Mouse (Mus musculus) lung, embryonic 16.5 days (tissue): Measurements from ENCODE around the gene Usp42. TPM values are rescaled to one million over a fixed set of nuclear protein-coding genes. Genes with fewer than 3 reads are reported as not detected.
A peak's percentile ranks its signal among the peaks of the same experiment; 100 is the strongest.

Experiments
- ATAC-seq: fragments of 200-750 bp; cut with Nextera tagmentation; 2 replicates; pipeline ENCODE4 v1.8.0; 2017; ENCODE audit warnings: low read depth, mild to moderate bottlenecking, moderate library complexity
- H3K27ac ChIP-seq: fragments of 300-500 bp; sonication (generic); 2 replicates; pipeline ENCODE4 v1.5.1; 2014; ENCODE audit warnings: mild to moderate bottlenecking, control low read depth, low read length
- H3K27me3 ChIP-seq: fragments of 300-500 bp; sonication (generic); 2 replicates; pipeline ENCODE4 v1.6.1; 2014; ENCODE audit warnings: low read depth, low read length, mixed read lengths; ENCODE audit not compliant: control insufficient read depth, insufficient read depth
- H3K36me3 ChIP-seq: fragments of 300-500 bp; sonication (generic); 2 replicates; pipeline ENCODE4 v1.6.1; 2014; ENCODE audit warnings: low read length; ENCODE audit not compliant: control insufficient read depth, insufficient read depth
- H3K4me1 ChIP-seq: fragments of 300-500 bp; sonication (generic); replicated peaks from 2 replicates; pipeline ENCODE4 v1.6.1; 2014; ENCODE audit warnings: low read length, mixed read lengths; ENCODE audit not compliant: control insufficient read depth, insufficient read depth
- H3K4me2 ChIP-seq: fragments of 300-500 bp; sonication (generic); 2 replicates; pipeline ENCODE4 v1.6.1; 2014; ENCODE audit warnings: low read depth, low read length, control low read depth
- H3K4me3 ChIP-seq: fragments of 300-500 bp; sonication (generic); 2 replicates; pipeline ENCODE4 v1.5.1; 2014; ENCODE audit warnings: mild to moderate bottlenecking, low read length, control low read depth
- H3K9ac ChIP-seq: fragments of 300-500 bp; sonication (generic); 2 replicates; pipeline ENCODE4 v1.6.1; 2014; ENCODE audit warnings: low read length, control low read depth
- H3K9me3 ChIP-seq: fragments of 300-500 bp; sonication (generic); 2 replicates; pipeline ENCODE4 v1.6.1; 2016; ENCODE audit warnings: low read length; ENCODE audit not compliant: control insufficient read depth
- WGBS: fragments of 180-500 bp; shearing (Covaris S2); extraction: QIAGEN DNeasy Blood & Tissue Kit; methylation state at CpG from one replicate; pipeline ENCODE4 v1.1.7; 2014; 5-methylcytosine and 5-hydroxymethylcytosine counted together
- polyA plus RNA-seq: library from polyadenylated mRNA; unstranded; fragments of >200 nt; fragmentation: Nextera tagmentation; extraction: Ambion mirVana; gene quantifications from 2 replicates; pipeline ENCODE4 v1.2.1, GENCODE M21; 2015

The Usp42 gene
- polyA plus RNA-seq, 1 experiment from 2014 or later = 14.7 TPM

- Histone ChIP-seq H3K27me3 (no peaks in the 10 kb centered on the region), H3K27ac (no peak overlapping the region), H3K9me3 (no peaks in the 10 kb centered on the region), H3K4me3 (no peak overlapping the region), H3K4me2 (no peak overlapping the region), H3K36me3 (peaks cover 25% of the 10 kb centered on the region), H3K9ac (no peak overlapping the region), H3K4me1 (no peaks in the 10 kb centered on the region)
- no peak for ATAC-seq
- 86% methylated on average over 4 of the region's 4 CpGs for WGBS
Measured at GRCm38 (mm10) chr5:143698454-143698853, 33.6 kb downstream of the Usp42 start.

GRCm38 (mm10) chr5:143696323-143696722, 35.8 kb downstream of the Usp42 start:
- Histone ChIP-seq H3K27me3 (no peaks in the 10 kb centered on the region), H3K4me1 (no peaks in the 10 kb centered on the region), H3K27ac (no peak overlapping the region), H3K9ac (no peak overlapping the region), H3K4me2 (no peak overlapping the region), H3K4me3 (no peak overlapping the region), H3K9me3 (no peaks in the 10 kb centered on the region), H3K36me3 (peaks cover 16% of the 10 kb centered on the region; the same call in 1 of the 2 replicates)
- peak; percentile 67 for ATAC-seq
- WGBS = 60% methylated on average over 3 of the region's 3 CpGs

GRCm38 (mm10) chr5:143690926-143691325, 41.2 kb downstream of the Usp42 start:
- H3K27me3 ChIP-seq = no peaks in the 10 kb centered on the region
- H3K9me3 ChIP-seq = no peaks in the 10 kb centered on the region
- H3K4me1 ChIP-seq = no peaks in the 10 kb centered on the region
- no peak overlapping the region for H3K4me2 ChIP-seq
- peaks cover 16% of the 10 kb centered on the region for H3K36me3 ChIP-seq
- 82% methylated on average over 5 of the region's 5 CpGs for WGBS
- no peak overlapping the region for H3K9ac ChIP-seq
- ATAC-seq = no peak
- H3K27ac ChIP-seq = no peak overlapping the region
- no peak overlapping the region for H3K4me3 ChIP-seq

GRCm38 (mm10) chr5:143690392-143690791, 41.7 kb downstream of the Usp42 start:
- Histone ChIP-seq H3K4me3 (no peak overlapping the region), H3K27ac (no peak overlapping the region), H3K4me2 (no peak overlapping the region), H3K27me3 (no peaks in the 10 kb centered on the region), H3K9me3 (no peaks in the 10 kb centered on the region), H3K4me1 (no peaks in the 10 kb centered on the region), H3K36me3 (peaks cover 16% of the 10 kb centered on the region), H3K9ac (no peak overlapping the region)
- ATAC-seq = no peak
- 84% methylated on average over 9 of the region's 9 CpGs for WGBS

GRCm38 (mm10) chr5:143687589-143687988, 44.5 kb downstream of the Usp42 start:
- Histone ChIP-seq H3K9ac (no peak overlapping the region), H3K27me3 (no peaks in the 10 kb centered on the region), H3K27ac (no peak overlapping the region), H3K9me3 (no peaks in the 10 kb centered on the region), H3K36me3 (peaks cover 16% of the 10 kb centered on the region), H3K4me1 (peaks cover 4% of the 10 kb centered on the region; the same call in 1 of the 2 replicates), H3K4me3 (no peak overlapping the region), H3K4me2 (no peak overlapping the region)
- 85% methylated on average over 3 of the region's 3 CpGs for WGBS
- ATAC-seq = no peak

- no peaks in the 10 kb centered on the region for H3K9me3 ChIP-seq
- WGBS = 88% methylated on average over 3 of the region's 3 CpGs
- H3K4me3 ChIP-seq = no peak overlapping the region
- ATAC-seq = no peak
- H3K27ac ChIP-seq = no peak overlapping the region
- no peaks in the 10 kb centered on the region for H3K27me3 ChIP-seq
- H3K36me3 ChIP-seq = peaks cover 14% of the 10 kb centered on the region
- H3K4me1 ChIP-seq = peaks cover 4% of the 10 kb centered on the region; the same call in 1 of the 2 replicates
- no peak overlapping the region for H3K4me2 ChIP-seq
- no peak overlapping the region for H3K9ac ChIP-seq
Measured at GRCm38 (mm10) chr5:143686456-143686855, 45.6 kb downstream of the Usp42 start.

- Histone ChIP-seq H3K9ac (no peak overlapping the region), H3K27me3 (no peaks in the 10 kb centered on the region), H3K27ac (no peak overlapping the region), H3K36me3 (peaks cover 14% of the 10 kb centered on the region), H3K4me1 (peaks cover 4% of the 10 kb centered on the region; the same call in 1 of the 2 replicates), H3K9me3 (no peaks in the 10 kb centered on the region), H3K4me2 (no peak overlapping the region), H3K4me3 (no peak overlapping the region)
- ATAC-seq = no peak
- WGBS = 59% methylated on average over 8 of the region's 8 CpGs
Measured at GRCm38 (mm10) chr5:143684911-143685390, 47.1 kb downstream of the Usp42 start.

- WGBS = 57% methylated on average over 6 of the region's 6 CpGs
- Histone ChIP-seq H3K36me3 (peaks cover 11% of the 10 kb centered on the region), H3K27me3 (no peaks in the 10 kb centered on the region), H3K4me3 (no peak overlapping the region), H3K9me3 (no peaks in the 10 kb centered on the region), H3K9ac (no peak overlapping the region), H3K4me2 (no peak overlapping the region), H3K4me1 (peaks cover 8% of the 10 kb centered on the region; the same call in 1 of the 2 replicates), H3K27ac (no peak overlapping the region)
- ATAC-seq = no peak
Measured at GRCm38 (mm10) chr5:143683696-143684095, 48.4 kb downstream of the Usp42 start.

GRCm38 (mm10) chr5:143679654-143680053, 52.4 kb downstream of the Usp42 start:
- Histone ChIP-seq H3K9me3 (no peaks in the 10 kb centered on the region), H3K4me1 (peaks cover 27% of the 10 kb centered on the region), H3K4me2 (no peak overlapping the region), H3K36me3 (no peaks in the 10 kb centered on the region), H3K27ac (no peak overlapping the region), H3K4me3 (no peak overlapping the region), H3K9ac (no peak overlapping the region), H3K27me3 (no peaks in the 10 kb centered on the region)
- ATAC-seq = no peak
- whole genome bisulfite sequencing = 60% methylated on average over 6 of the region's 6 CpGs
